Mouse (Mus musculus) sigmoid colon, adult 10 weeks (tissue): ENCODE measurements around the gene Adam6a. TPM values are rescaled to one million over a fixed set of nuclear protein-coding genes. Genes with fewer than 3 reads are reported as not detected.

ENCODE experiments used
- polyA plus RNA-seq: library from polyadenylated mRNA; stranded (reverse); fragments of 350-450 nt; fragmentation: Illumina TruSeq; extraction: RNeasy Lipid Tissue Mini Kit (QIAGEN cat#74804); gene quantifications from one replicate; pipeline ENCODE4 v1.2.3, GENCODE M21; 2014; ENCODE audit warnings: low read depth, low replicate concordance

Adam6a gene
- polyA plus RNA-seq: not detected

GRCm38 (mm10) chr12:113543608-113544007, at the start of gene Adam6a:
Adam6a (plus strand) TSS chr12:113543908.

Other genes starting within 250 kb of the Adam6a start
- gene Adam6b, start 54.4 kb upstream of the Adam6a start, polyA plus RNA-seq: 0.54 TPM